Mouse (Mus musculus) small intestine, adult 2 months (tissue): ENCODE data around the gene Grwd1. TPM values are rescaled to one million over a fixed set of nuclear protein-coding genes. Genes with fewer than 3 reads are reported as not detected.
"Not testable (repeated sequence)": the region's sequence is repeated elsewhere in the genome, so short reads cannot be mapped to it uniquely, and the experiment has no call there.

ENCODE experiments used
- H3K27ac ChIP-seq: fragments of 200-500 bp; 2 replicates; pipeline ENCODE4 v1.5.1; 2012; ENCODE audit warnings: low read depth, low read length, control low read depth, inconsistent platforms; ENCODE audit not compliant: insufficient read depth
- H3K27me3 ChIP-seq: fragments of 200-500 bp; 2 replicates; pipeline ENCODE4 v1.6.1; 2012; ENCODE audit warnings: mild to moderate bottlenecking, moderate library complexity, low read length, inconsistent platforms; ENCODE audit not compliant: control insufficient read depth, insufficient read depth
- H3K36me3 ChIP-seq: fragments of 200-500 bp; 2 replicates; pipeline ENCODE4 v1.6.1; 2012; ENCODE audit warnings: mild to moderate bottlenecking, low read length, control low read depth, inconsistent platforms; ENCODE audit not compliant: control insufficient read depth, insufficient read depth
- H3K4me1 ChIP-seq: fragments of 200-500 bp; 2 replicates; pipeline ENCODE4 v1.6.1; 2012; ENCODE audit warnings: low read length, inconsistent platforms, mixed read lengths; ENCODE audit not compliant: control insufficient read depth, insufficient read depth, insufficient read length
- H3K4me3 ChIP-seq: fragments of 200-500 bp; 2 replicates; pipeline ENCODE4 v1.5.1; 2012; ENCODE audit warnings: low read depth, mild to moderate bottlenecking, control low read depth, inconsistent platforms, low read length, moderate library complexity
- CTCF ChIP-seq: fragments of 200-500 bp; IDR thresholded peaks from 2 replicates; pipeline ENCODE4 v1.5.1; 2012; ENCODE audit warnings: low read depth, mild to moderate bottlenecking, control low read depth, inconsistent platforms, low read length, moderate library complexity, mixed read lengths; ENCODE audit not compliant: insufficient replicate concordance, insufficient read length; ENCODE audit errors: extremely low read depth
- POLR2A ChIP-seq: fragments of 200-500 bp; IDR thresholded peaks from 2 replicates; pipeline ENCODE4 v1.6.1; 2012; ENCODE audit warnings: low read depth, mild to moderate bottlenecking, control low read depth, inconsistent platforms, low read length, moderate library complexity
- WGBS: fragments of 180-500 bp; shearing (Covaris S2); methylation state at CpG from one replicate; pipeline ENCODE4 v1.1.7; 2018; 5-methylcytosine and 5-hydroxymethylcytosine counted together
- polyA plus RNA-seq: library from polyadenylated mRNA; depleted of rRNA; stranded (reverse); fragments of >200 nt; gene quantifications from 2 replicates; pipeline ENCODE4 v1.2.3, GENCODE M21; 2012; rRNA removed

Gene Grwd1
- polyA plus RNA-seq: 8.5 and 10.1 TPM in 2 replicates

DNA sequence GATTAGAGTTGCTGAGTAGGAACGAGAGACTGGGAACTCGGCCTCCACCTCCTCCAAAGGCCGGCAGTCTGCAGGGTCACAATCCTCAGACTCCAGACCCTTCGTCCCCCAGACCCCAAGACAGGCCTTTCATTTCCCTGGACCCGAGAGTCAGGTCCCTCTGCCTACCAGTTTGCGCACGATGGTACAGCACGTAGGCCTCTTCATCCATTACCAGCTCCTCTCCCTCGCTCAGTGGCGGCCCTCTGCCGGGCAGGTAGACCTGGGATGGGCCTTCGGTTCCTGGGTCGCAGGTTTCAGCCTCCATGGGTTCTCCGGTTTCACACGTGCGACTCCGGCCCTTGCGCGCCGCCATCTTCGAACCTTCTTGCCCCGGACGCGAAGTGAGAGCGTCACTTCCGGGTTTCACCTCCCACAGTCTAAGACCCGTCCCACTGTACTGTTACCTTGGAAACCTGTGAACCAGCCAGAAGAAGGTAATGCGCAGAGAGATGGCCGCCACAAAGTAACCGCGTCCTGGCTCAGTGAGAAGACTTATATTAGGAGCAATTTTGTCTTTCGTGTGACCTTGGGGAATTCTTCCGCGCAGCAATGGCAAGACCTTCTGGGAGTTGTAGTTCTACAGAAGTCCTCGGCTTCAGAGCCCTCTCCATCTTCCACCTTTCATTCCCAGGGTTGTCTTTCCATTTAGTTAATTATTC, at the start of gene Grwd1:
Grwd1 (minus strand) TSS at position 518 of the 701 bp plus-strand sequence.
- under 1% methylated on average over 35 of the region's 35 CpGs for WGBS
- Histone ChIP-seq H3K4me3 (peak within 1 kb of the TSS; percentile 74), H3K27me3 (peaks cover 36% of the 10 kb centered on the region), H3K4me1 (peaks cover 11% of the 10 kb centered on the region), H3K36me3 (peaks cover 15% of the 10 kb centered on the region; the same call in 1 of the 2 replicates), H3K27ac (peak within 1 kb of the TSS; percentile 66)
- TF ChIP-seq CTCF: no peak
- TF ChIP-seq POLR2A: no peak

DNA sequence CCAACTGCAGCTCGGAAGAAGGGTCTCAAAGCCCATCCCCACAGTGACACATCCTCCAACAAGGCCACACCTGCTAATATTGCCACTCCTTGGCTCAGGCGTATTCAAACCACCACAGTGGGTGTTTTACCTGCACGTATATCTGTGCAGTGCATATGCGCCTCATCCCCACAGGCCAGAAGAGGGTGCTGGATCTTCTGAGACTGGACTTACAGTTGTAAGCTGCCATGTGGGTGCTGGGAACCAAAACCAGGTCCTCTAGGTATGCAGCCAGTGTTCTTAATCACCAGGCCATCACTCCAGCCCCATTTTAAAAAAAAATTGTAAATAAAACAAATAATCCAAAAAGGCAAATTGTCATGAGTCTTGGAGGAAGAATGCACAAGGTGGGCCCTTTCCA, 49.8 kb upstream of the Grwd1 start:
- no peak for TF ChIP-seq CTCF
- TF ChIP-seq POLR2A: no peak
- no peaks in the 10 kb centered on the region for H3K27me3 ChIP-seq
- H3K4me3 ChIP-seq: no peak overlapping the region
- H3K36me3 ChIP-seq: peaks cover 85% of the 10 kb centered on the region
- 98% methylated on average over 4 of the region's 4 CpGs for WGBS
- H3K4me1 ChIP-seq: no peaks in the 10 kb centered on the region
- H3K27ac ChIP-seq: no peak overlapping the region

DNA sequence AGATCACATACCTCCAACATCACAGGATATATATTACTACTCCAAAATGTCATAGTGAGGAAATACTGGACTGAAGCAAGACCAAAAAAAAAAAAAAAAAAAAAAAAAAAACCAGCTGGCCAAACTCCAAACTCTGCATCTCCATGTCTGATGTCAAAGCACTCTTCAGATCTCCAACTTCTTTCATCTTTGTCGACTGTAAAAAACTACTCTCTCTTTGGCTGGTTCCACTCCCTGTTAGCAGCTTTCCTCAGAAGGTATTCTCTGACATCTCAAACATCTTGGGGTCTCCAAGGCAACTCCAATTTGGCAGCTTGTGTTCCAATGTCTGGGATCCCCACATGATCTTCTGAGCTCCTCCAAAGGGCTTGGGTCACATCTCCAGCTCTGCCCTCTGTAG, 47.5 kb upstream of the Grwd1 start, which contains the start of gene Grin2d:
Grin2d (minus strand) TSS at position 101 of the 400 bp plus-strand sequence.
- peaks cover 79% of the 10 kb centered on the region for H3K36me3 ChIP-seq
- not testable (repeated sequence) for H3K27me3 ChIP-seq, H3K4me3 ChIP-seq, H3K27ac ChIP-seq
- peaks cover 14% of the 10 kb centered on the region; the same call in 1 of the 2 replicates for H3K4me1 ChIP-seq
- 92% methylated on average over 1 of the region's 1 CpGs for WGBS

DNA sequence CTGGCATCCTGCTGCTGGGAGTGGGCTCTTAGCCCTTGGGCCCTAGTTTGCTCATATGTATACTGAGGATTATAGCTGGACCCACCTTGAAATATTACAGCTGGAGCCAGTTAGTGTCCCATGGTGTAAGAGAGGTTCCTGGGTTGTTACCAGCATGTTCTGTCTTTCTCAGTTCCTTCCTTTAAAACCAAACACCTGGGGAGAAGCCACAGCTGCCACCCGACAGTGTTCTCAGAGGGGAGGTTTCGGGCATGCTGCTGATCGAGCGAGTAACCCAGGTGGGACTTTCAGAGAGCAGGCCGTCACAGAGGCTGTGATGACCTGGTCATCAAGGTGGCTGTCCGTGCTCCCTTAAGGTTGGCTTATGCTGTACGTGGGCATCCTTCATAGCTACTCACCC, 46.2 kb upstream of the Grwd1 start:
- Histone ChIP-seq H3K27ac (no peak overlapping the region), H3K27me3 (peaks cover 4% of the 10 kb centered on the region; the same call in 1 of the 2 replicates), H3K4me3 (no peak overlapping the region), H3K4me1 (peaks cover 14% of the 10 kb centered on the region; the same call in 1 of the 2 replicates), H3K36me3 (peaks cover 66% of the 10 kb centered on the region)
- TF ChIP-seq POLR2A (no peak), CTCF (no peak)
- 94% methylated on average over 7 of the region's 7 CpGs for WGBS

DNA sequence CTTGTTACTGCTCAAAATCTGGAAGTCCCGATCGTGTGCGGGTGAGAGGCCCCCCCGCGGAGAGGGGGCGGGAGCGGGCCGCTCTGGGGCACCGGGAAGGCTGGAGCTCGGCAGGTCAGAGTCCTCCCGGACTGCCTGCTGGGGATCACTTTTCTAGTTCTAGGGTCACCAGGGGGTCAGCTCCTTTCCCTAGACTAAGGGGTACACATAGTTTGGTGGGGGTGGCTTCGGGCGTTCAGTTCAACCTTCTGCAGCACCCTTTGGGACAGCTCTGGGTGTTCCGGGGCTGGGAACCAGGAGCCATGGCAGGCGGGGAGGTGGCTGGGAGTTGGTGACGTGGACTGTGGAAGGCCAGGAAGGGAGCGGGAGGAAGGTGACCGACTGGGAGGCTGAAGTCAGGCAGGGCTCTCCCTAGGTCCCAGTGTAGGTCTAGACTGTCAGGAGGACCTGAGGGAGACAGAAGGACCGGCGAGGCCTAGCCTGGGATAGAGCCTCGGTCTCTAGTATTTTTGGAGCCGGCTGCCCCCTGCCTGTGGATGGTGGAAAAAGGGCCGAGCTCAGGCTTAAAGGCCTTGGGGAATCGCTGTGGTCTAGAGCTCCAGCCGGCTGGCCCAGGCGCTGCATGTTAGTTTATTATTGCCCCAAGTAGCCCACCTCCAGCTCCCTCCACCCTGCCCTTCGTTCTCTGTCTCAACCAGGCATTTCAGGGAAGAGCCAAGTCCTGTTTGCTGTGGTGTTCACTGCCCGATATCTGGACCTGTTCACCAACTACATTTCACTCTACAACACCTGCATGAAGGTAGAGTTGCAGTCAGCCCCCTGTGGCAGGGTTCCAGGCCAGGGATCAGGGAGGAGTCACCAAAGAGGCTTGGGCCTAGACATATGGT, 42.6 kb upstream of the Grwd1 start:
- H3K27ac ChIP-seq: peak overlapping the region; percentile 85
- peak; percentile 42; the same call in 1 of the 2 replicates for TF ChIP-seq CTCF
- no peak for TF ChIP-seq POLR2A
- H3K27me3 ChIP-seq: peaks cover 15% of the 10 kb centered on the region; the same call in 1 of the 2 replicates
- peaks cover 24% of the 10 kb centered on the region for H3K4me1 ChIP-seq
- 1% methylated on average over 28 of the region's 28 CpGs for WGBS
- H3K36me3 ChIP-seq: peaks cover 34% of the 10 kb centered on the region
- H3K4me3 ChIP-seq: peak overlapping the region; percentile 86

DNA sequence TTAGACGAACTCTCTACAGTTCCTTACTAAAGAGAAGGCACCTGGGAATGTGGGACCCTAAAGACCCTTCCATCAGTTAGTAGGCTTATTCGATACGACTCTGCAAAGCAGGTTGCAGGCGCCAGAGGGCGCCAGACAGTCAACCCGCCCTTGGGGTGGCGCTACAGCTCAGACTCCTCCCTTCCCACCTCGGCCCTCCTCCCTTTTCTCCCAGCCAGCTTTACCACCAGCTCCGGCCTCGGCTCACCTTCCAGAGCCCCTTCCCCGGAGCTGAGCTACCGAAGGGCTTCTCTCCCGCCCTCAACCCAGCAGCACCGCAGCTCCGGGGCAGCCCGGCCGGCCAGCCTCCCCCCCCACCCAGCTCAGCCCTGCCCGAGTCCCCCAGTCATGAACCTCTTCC, 41.9 kb upstream of the Grwd1 start, which contains the start of gene Kdelr1:
Kdelr1 (plus strand) TSS at position 149 of the 400 bp plus-strand sequence.
- H3K27me3 ChIP-seq: peaks cover 15% of the 10 kb centered on the region; the same call in 1 of the 2 replicates
- H3K4me1 ChIP-seq: peaks cover 29% of the 10 kb centered on the region
- TF ChIP-seq POLR2A (peak; percentile 75; the same call in 1 of the 2 replicates), CTCF (peak; percentile 99)
- peak within 1 kb of the TSS; percentile 85 for H3K27ac ChIP-seq
- under 1% methylated on average over 18 of the region's 18 CpGs for WGBS
- H3K4me3 ChIP-seq: peak within 1 kb of the TSS; percentile 86
- H3K36me3 ChIP-seq: peaks cover 30% of the 10 kb centered on the region
